Mouse (Mus musculus) lung, postnatal 4 days (tissue): ENCODE results near the gene Tecpr1.
A peak's percentile ranks its signal among the peaks of the same experiment; 100 is the strongest.

Experiments used
- DNase-seq, 2 experiments: peaks; one replicate each; pipeline ENCODE4 v3.0.0; 2021

The Tecpr1 gene

GRCm38 (mm10) chr5:144223503-144223862, at the start of gene Tecpr1:
Gene Tecpr1, minus strand, starts transcription at chr5:144223615.
- peak; percentile 96 to 97 for DNase-seq

GRCm38 (mm10) chr5:144271772-144272171, 48.4 kb upstream of the Tecpr1 start:
- DNase-seq = no peak

GRCm38 (mm10) chr5:144271118-144271517, 47.7 kb upstream of the Tecpr1 start:
- DNase-seq = no peak

- DNase-seq = no peak
Measured at GRCm38 (mm10) chr5:144270420-144270819, 47.0 kb upstream of the Tecpr1 start.

- no peak for DNase-seq
Measured at GRCm38 (mm10) chr5:144269926-144270325, 46.5 kb upstream of the Tecpr1 start.

GRCm38 (mm10) chr5:144267535-144268241, 44.3 kb upstream of the Tecpr1 start:
- DNase-seq = peak; percentile 71 to 77

- no peak for DNase-seq
Measured at GRCm38 (mm10) chr5:144263496-144263895, 40.1 kb upstream of the Tecpr1 start.

- DNase-seq = peak in 1 of 2 experiments; percentile 65
Measured at GRCm38 (mm10) chr5:144263082-144263481, 39.7 kb upstream of the Tecpr1 start.

- DNase-seq = no peak
Measured at GRCm38 (mm10) chr5:144261829-144262228, 38.4 kb upstream of the Tecpr1 start.

- no peak for DNase-seq
Measured at GRCm38 (mm10) chr5:144261309-144261708, 37.9 kb upstream of the Tecpr1 start.

- DNase-seq = no peak
Measured at GRCm38 (mm10) chr5:144260464-144260863, 37.0 kb upstream of the Tecpr1 start.

- no peak for DNase-seq
Measured at GRCm38 (mm10) chr5:144259228-144259627, 35.8 kb upstream of the Tecpr1 start.

GRCm38 (mm10) chr5:144258687-144259086, 35.3 kb upstream of the Tecpr1 start:
- no peak for DNase-seq

- peak; percentile 69 to 81 for DNase-seq
Measured at GRCm38 (mm10) chr5:144258131-144258611, 34.8 kb upstream of the Tecpr1 start.

GRCm38 (mm10) chr5:144257451-144258110, 34.2 kb upstream of the Tecpr1 start:
- no peak for DNase-seq

GRCm38 (mm10) chr5:144256888-144257287, 33.5 kb upstream of the Tecpr1 start:
- no peak for DNase-seq

- no peak for DNase-seq
Measured at GRCm38 (mm10) chr5:144256541-144256870, 33.1 kb upstream of the Tecpr1 start.

- peak; percentile 67 to 72 for DNase-seq
Measured at GRCm38 (mm10) chr5:144255632-144256540, 32.5 kb upstream of the Tecpr1 start.

- peak; percentile 89 to 94 for DNase-seq
Measured at GRCm38 (mm10) chr5:144254811-144255631, 31.6 kb upstream of the Tecpr1 start.

- DNase-seq = peak; percentile 81 to 89
Measured at GRCm38 (mm10) chr5:144254122-144254810, 30.9 kb upstream of the Tecpr1 start.

- no peak for DNase-seq
Measured at GRCm38 (mm10) chr5:144253212-144253611, 29.8 kb upstream of the Tecpr1 start.
